Mouse (Mus musculus) hindbrain, embryonic 16.5 days (tissue): ENCODE data around the gene Dlg4. TPM values are rescaled to one million over a fixed set of nuclear protein-coding genes. Genes with fewer than 3 reads are reported as not detected.

Experiments
- ATAC-seq: fragments of 200-750 bp; cut with Nextera tagmentation; 2 replicates; pipeline ENCODE4 v1.8.0; 2017; ENCODE audit warnings: moderate TSS enrichment, moderate library complexity
- H3K27ac ChIP-seq: fragments of 300-500 bp; sonication (generic); 2 replicates; pipeline ENCODE4 v1.5.1; 2014; ENCODE audit warnings: low read depth, mild to moderate bottlenecking, control low read depth, low read length, moderate library complexity
- H3K27me3 ChIP-seq: fragments of 300-500 bp; sonication (generic); replicated peaks from 2 replicates; pipeline ENCODE4 v1.6.1; 2014; ENCODE audit warnings: low read length; ENCODE audit not compliant: control insufficient read depth, insufficient read depth
- H3K36me3 ChIP-seq: fragments of 300-500 bp; sonication (generic); 2 replicates; pipeline ENCODE4 v1.6.1; 2014; ENCODE audit warnings: mild to moderate bottlenecking, low read length, moderate library complexity, mixed read lengths; ENCODE audit not compliant: control insufficient read depth, insufficient read depth
- H3K4me1 ChIP-seq: fragments of 300-500 bp; sonication (generic); 2 replicates; pipeline ENCODE4 v1.6.1; 2014; ENCODE audit warnings: low read depth, low read length; ENCODE audit not compliant: control insufficient read depth, insufficient read depth
- H3K4me2 ChIP-seq: fragments of 300-500 bp; sonication (generic); 2 replicates; pipeline ENCODE4 v1.6.1; 2014; ENCODE audit warnings: mild to moderate bottlenecking, low read length, control low read depth, moderate library complexity
- H3K4me3 ChIP-seq: fragments of 300-500 bp; sonication (generic); 2 replicates; pipeline ENCODE4 v1.5.1; 2014; ENCODE audit warnings: mild to moderate bottlenecking, low read length, control low read depth, moderate library complexity
- H3K9ac ChIP-seq: fragments of 300-500 bp; sonication (generic); 2 replicates; pipeline ENCODE4 v1.6.1; 2014; ENCODE audit warnings: low read depth, mild to moderate bottlenecking, control low read depth, low read length, moderate library complexity
- H3K9me3 ChIP-seq: fragments of 300-500 bp; sonication (generic); 2 replicates; pipeline ENCODE4 v1.6.1; 2014; ENCODE audit warnings: mild to moderate bottlenecking, low read length, moderate library complexity; ENCODE audit not compliant: control insufficient read depth
- WGBS: fragments of 180-500 bp; shearing (Covaris S2); extraction: QIAGEN DNeasy Blood & Tissue Kit; methylation state at CpG from one replicate; pipeline ENCODE4 v1.1.7; 2014; 5-methylcytosine and 5-hydroxymethylcytosine counted together
- microRNA counts: library from miRNA; unstranded; fragments of <30 nt; microRNA quantifications from one replicate; lab custom pipeline; 2016
- microRNA-seq: library from miRNA; unstranded; fragments of <30 nt; microRNA quantifications from one replicate; pipeline ENCODE4, GENCODE M21; 2017
- polyA plus RNA-seq: library from polyadenylated mRNA; unstranded; fragments of >200 nt; fragmentation: Nextera tagmentation; extraction: Ambion mirVana; gene quantifications from 2 replicates; pipeline ENCODE4 v1.2.1, GENCODE M21; 2015

Gene Dlg4
- polyA plus RNA-seq, 1 experiment from 2014 or later: 23.1 TPM

DNA sequence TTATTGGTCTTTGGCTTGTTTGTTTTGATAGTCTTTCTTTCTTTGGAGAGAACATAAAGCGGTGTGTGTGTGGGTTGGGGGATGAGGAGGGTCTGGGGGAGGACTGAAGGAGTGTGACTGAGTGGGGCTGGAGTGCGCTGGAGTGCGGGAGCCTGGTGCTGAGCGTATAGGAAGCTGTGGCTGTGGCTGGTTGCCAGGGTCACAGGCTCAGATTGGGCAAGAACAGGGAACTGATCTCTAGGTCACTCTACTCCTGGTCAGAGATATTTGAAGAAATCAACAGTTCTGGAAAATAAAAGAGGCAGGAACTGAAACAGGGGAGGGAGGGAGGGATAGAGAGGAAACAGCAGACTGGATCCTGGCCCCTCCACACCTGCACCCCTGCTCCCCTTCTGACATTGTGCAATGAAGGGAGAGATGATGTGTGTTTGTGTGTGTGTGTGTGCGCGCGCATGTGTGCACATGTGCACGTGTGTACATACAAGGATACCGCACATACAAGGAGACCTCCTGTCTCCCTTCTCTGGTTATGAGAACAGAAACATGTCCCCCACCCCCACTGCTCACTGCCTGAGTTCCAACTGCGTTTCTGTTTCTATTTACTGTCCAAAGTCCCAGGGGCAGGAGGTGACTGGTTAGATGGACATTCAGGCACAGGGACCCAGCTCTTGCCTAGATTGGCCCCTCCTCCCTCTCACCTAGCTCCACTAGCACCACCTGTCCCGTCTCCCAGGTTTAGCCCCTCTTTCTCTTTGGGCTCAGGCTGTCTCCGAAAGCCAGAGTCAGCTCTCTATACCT is 75.4 kb downstream of the Dlg4 start, which contains the start of gene Asgr2:
Gene Asgr2, plus strand, starts transcription at position 659 of the 798 bp plus-strand sequence.
- Histone ChIP-seq H3K4me1 (no peaks in the 10 kb centered on the region), H3K27ac (no peak within 1 kb of the TSS)
- 77% methylated on average over 12 of the region's 12 CpGs for WGBS

More for the DNA sequence above, 75.4 kb downstream of the Dlg4 start, which contains the start of gene Asgr2:
- H3K36me3 ChIP-seq: no peaks in the 10 kb centered on the region
- no peak within 1 kb of the TSS for H3K4me3 ChIP-seq
- no peaks in the 10 kb centered on the region for H3K9me3 ChIP-seq
- no peak within 1 kb of the TSS for H3K4me2 ChIP-seq
- no peak within 1 kb of the TSS for H3K9ac ChIP-seq
- no peaks in the 10 kb centered on the region for H3K27me3 ChIP-seq
- ATAC-seq: no peak

MicroRNAs within 50 kb of the gene (microRNA counts, 519-probe panel; counts per million panel counts)
- microRNA mmu-miR-324-3p (lab: Ali Mortazavi, UCI) (not detected), microRNA mmu-miR-324-5p (lab: Ali Mortazavi, UCI) (2,617 counts per million, percentile 68 among the panel's probes with 10 or more counts)

Small RNAs within 50 kb of the gene (microRNA-seq; reads per million reads assigned to microRNA genes)
- not detected for gene Gm44349
- 3,316 reads per million, percentile 87 among the genes with 10 or more reads in this experiment for gene Mir324

Other genes starting within 250 kb of the Dlg4 start
- gene Chrnb1, start 221.0 kb upstream of the Dlg4 start, polyA plus RNA-seq: 1.4 and 2.9 TPM in 2 replicates
- gene Fgf11, start 215.1 kb upstream of the Dlg4 start, polyA plus RNA-seq: 6.7 and 7.2 TPM in 2 replicates
- 1.3 and 1.6 TPM in 2 replicates for gene Tmem102, start 211.3 kb upstream of the Dlg4 start, polyA plus RNA-seq
- gene Gm39566, start 201.6 kb upstream of the Dlg4 start, polyA plus RNA-seq: not detected in 2 replicates
- gene Spem2, start 198.5 kb upstream of the Dlg4 start, polyA plus RNA-seq: not detected in 2 replicates
- gene Spem1, start 194.8 kb upstream of the Dlg4 start, polyA plus RNA-seq: 0.35 and 0.45 TPM in 2 replicates
- gene Nlgn2, start 179.2 kb upstream of the Dlg4 start, polyA plus RNA-seq: 19.1 and 22.4 TPM in 2 replicates
- gene Tmem256, start 178.4 kb upstream of the Dlg4 start, polyA plus RNA-seq: 341 and 379 TPM in 2 replicates
- gene Plscr3, start 170.6 kb upstream of the Dlg4 start, polyA plus RNA-seq: 37.3 and 48.6 TPM in 2 replicates
- 0.10 and 0.13 TPM in 2 replicates for gene Tnk1, start 158.2 kb upstream of the Dlg4 start, polyA plus RNA-seq
- not detected in 2 replicates for gene Tmem95, start 138.9 kb upstream of the Dlg4 start, polyA plus RNA-seq
- 2.2 and 3.2 TPM in 2 replicates for gene Kctd11, start 135.5 kb upstream of the Dlg4 start, polyA plus RNA-seq
- 0.13 and 0.25 TPM in 2 replicates for gene Acap1, start 121.4 kb upstream of the Dlg4 start, polyA plus RNA-seq
- 5.5 and 6.3 TPM in 2 replicates for gene 2810408A11Rik, start 116.0 kb upstream of the Dlg4 start, polyA plus RNA-seq
- gene Neurl4, start 115.9 kb upstream of the Dlg4 start, polyA plus RNA-seq: 17.8 and 19.0 TPM in 2 replicates
- 55.2 and 65.7 TPM in 2 replicates for gene Gps2, start 103.1 kb upstream of the Dlg4 start, polyA plus RNA-seq
- gene Eif5a, start 95.0 kb upstream of the Dlg4 start, polyA plus RNA-seq: 1,120 and 1,123 TPM in 2 replicates
- gene Ybx2, start 81.1 kb upstream of the Dlg4 start, polyA plus RNA-seq: 5.7 and 6.2 TPM in 2 replicates
- gene Slc2a4, start 68.8 kb upstream of the Dlg4 start, polyA plus RNA-seq: 4.7 and 5.8 TPM in 2 replicates
- gene Cldn7, start 52.2 kb upstream of the Dlg4 start, polyA plus RNA-seq: 0.17 and 0.33 TPM in 2 replicates
- gene Ctdnep1, start 35.8 kb upstream of the Dlg4 start, polyA plus RNA-seq: 26.9 and 27.4 TPM in 2 replicates
- gene Elp5, start 34.4 kb upstream of the Dlg4 start, polyA plus RNA-seq: 168 and 188 TPM in 2 replicates
- gene Gabarap, start 25.8 kb upstream of the Dlg4 start, polyA plus RNA-seq: 576 and 581 TPM in 2 replicates
- 54.2 and 55.4 TPM in 2 replicates for gene Phf23, start 21.2 kb upstream of the Dlg4 start, polyA plus RNA-seq
- 21.0 and 25.4 TPM in 2 replicates for gene Dvl2, start 16.3 kb upstream of the Dlg4 start, polyA plus RNA-seq
- gene Acadvl, start 1.5 kb upstream of the Dlg4 start, polyA plus RNA-seq: 66.6 and 69.1 TPM in 2 replicates
- gene Asgr1, start 37.1 kb downstream of the Dlg4 start, polyA plus RNA-seq: 3.9 and 4.4 TPM in 2 replicates
- gene Asgr2, start 75.7 kb downstream of the Dlg4 start, polyA plus RNA-seq: not detected in 2 replicates
- 1.2 and 1.4 TPM in 2 replicates for gene Mgl2, start 113.4 kb downstream of the Dlg4 start, polyA plus RNA-seq
- gene Clec10a, start 139.3 kb downstream of the Dlg4 start, polyA plus RNA-seq: 1.0 and 1.2 TPM in 2 replicates
- gene Slc16a11, start 195.8 kb downstream of the Dlg4 start, polyA plus RNA-seq: 8.7 and 9.7 TPM in 2 replicates
- 11.9 and 15.2 TPM in 2 replicates for gene Slc16a13, start 204.1 kb downstream of the Dlg4 start, polyA plus RNA-seq
- gene Bcl6b, start 212.9 kb downstream of the Dlg4 start, polyA plus RNA-seq: 5.1 and 6.6 TPM in 2 replicates
- gene 0610010K14Rik, start 221.0 kb downstream of the Dlg4 start, polyA plus RNA-seq: 167 and 175 TPM in 2 replicates
- gene Gm21988, start 222.9 kb downstream of the Dlg4 start, polyA plus RNA-seq: 13.8 and 15.7 TPM in 2 replicates
- 416 and 443 TPM in 2 replicates for gene Rnasek, start 222.9 kb downstream of the Dlg4 start, polyA plus RNA-seq
- gene Alox12, start 238.4 kb downstream of the Dlg4 start, polyA plus RNA-seq: 1.1 and 1.3 TPM in 2 replicates